Mouse (Mus musculus): ENCODE measurements around the gene Eppin. TPM values are rescaled to one million over a fixed set of nuclear protein-coding genes. Genes with fewer than 3 reads are reported as not detected.
A peak's percentile ranks its signal among the peaks of the same experiment; 100 is the strongest.
"Not testable (repeated sequence)": the region's sequence is repeated elsewhere in the genome, so short reads cannot be mapped to it uniquely, and the experiment has no call there.

The Eppin gene
- polyA plus RNA-seq, 1 experiment from 2014 or later, result not detected

DNA sequence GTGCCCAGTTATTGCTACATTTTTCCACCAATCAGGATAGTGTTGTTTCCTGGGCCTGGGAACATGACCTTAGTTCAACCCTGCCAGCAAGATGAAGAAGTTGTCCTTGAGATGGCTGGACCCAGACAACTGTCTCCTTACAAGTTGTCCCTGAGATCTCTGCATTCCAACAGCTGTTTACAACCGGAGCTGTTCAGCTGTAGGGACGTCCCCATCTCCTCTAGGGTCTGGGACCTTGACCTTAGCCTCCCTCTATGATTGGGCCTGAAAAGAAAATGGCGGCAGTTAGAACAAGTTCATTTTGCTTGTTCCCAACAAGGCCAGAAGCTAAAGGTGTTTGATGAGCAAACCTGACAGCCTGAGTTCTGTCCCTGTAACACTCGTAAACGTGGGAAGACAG lies 25.7 kb upstream of the Eppin start:
- H3K9me3 ChIP-seq (ENCODE audit: control insufficient read depth), result no peaks in the 10 kb centered on the region
- H3K27ac ChIP-seq (ENCODE audit: low read depth, low read length), result no peak overlapping the region
- no peak for ATAC-seq
- H3K27me3 ChIP-seq (replicated peaks; ENCODE audit: control insufficient read depth, insufficient read depth, low read length), result no peaks in the 10 kb centered on the region
- no peaks in the 10 kb centered on the region for H3K36me3 ChIP-seq (ENCODE audit: control insufficient read depth, insufficient read depth)
- no peaks in the 10 kb centered on the region for H3K4me1 ChIP-seq (replicated peaks; ENCODE audit: control insufficient read depth, insufficient read depth, low read length)
- no peak overlapping the region for H3K4me2 ChIP-seq (replicated peaks; ENCODE audit: low read depth)
- H3K9ac ChIP-seq (ENCODE audit: low read depth, low read length), result no peak overlapping the region
- 69% methylated on average over 5 of the region's 5 CpGs for WGBS
- TF ChIP-seq CTCF (IDR thresholded peaks at IDR 0.05; ENCODE audit: low read depth), result no peak
- no peak overlapping the region for H3K4me3 ChIP-seq (ENCODE audit: low read depth, low read length)

GRCm38 (mm10) chr2:164615386-164615785 lies 22.0 kb upstream of the Eppin start:
- Histone ChIP-seq H3K4me1 (replicated peaks; ENCODE audit: control insufficient read depth, insufficient read depth, low read length) (no peaks in the 10 kb centered on the region), H3K27me3 (replicated peaks; ENCODE audit: control insufficient read depth, insufficient read depth, low read length) (no peaks in the 10 kb centered on the region), H3K9me3 (ENCODE audit: control insufficient read depth) (no peaks in the 10 kb centered on the region), H3K27ac (ENCODE audit: low read depth, low read length) (no peak overlapping the region), H3K36me3 (ENCODE audit: control insufficient read depth, insufficient read depth) (no peaks in the 10 kb centered on the region), H3K4me3 (ENCODE audit: low read depth, low read length) (no peak overlapping the region), H3K4me2 (replicated peaks; ENCODE audit: low read depth) (no peak overlapping the region), H3K9ac (ENCODE audit: low read depth, low read length) (no peak overlapping the region)
- WGBS, result 88% methylated on average over 3 of the region's 3 CpGs
- TF ChIP-seq CTCF (IDR thresholded peaks at IDR 0.05; ENCODE audit: low read depth), result no peak
- no peak for ATAC-seq

GRCm38 (mm10) chr2:164613471-164613870 lies 20.1 kb upstream of the Eppin start, which contains the start of the genes Wfdc6b and Wfdc8:
Gene Wfdc6b (plus strand): TSS chr2:164613522.
Gene Wfdc8 (minus strand): TSS chr2:164613626.
- 50% methylated on average over 8 of the region's 8 CpGs for WGBS
- ATAC-seq; H3K27me3 ChIP-seq (replicated peaks; ENCODE audit: control insufficient read depth, insufficient read depth, low read length); H3K4me1 ChIP-seq (replicated peaks; ENCODE audit: control insufficient read depth, insufficient read depth, low read length); H3K9ac ChIP-seq (ENCODE audit: low read depth, low read length); H3K36me3 ChIP-seq (ENCODE audit: control insufficient read depth, insufficient read depth); H3K27ac ChIP-seq (ENCODE audit: low read depth, low read length); H3K9me3 ChIP-seq (ENCODE audit: control insufficient read depth); H3K4me2 ChIP-seq (replicated peaks; ENCODE audit: low read depth); H3K4me3 ChIP-seq (ENCODE audit: low read depth, low read length): not testable (repeated sequence)

DNA sequence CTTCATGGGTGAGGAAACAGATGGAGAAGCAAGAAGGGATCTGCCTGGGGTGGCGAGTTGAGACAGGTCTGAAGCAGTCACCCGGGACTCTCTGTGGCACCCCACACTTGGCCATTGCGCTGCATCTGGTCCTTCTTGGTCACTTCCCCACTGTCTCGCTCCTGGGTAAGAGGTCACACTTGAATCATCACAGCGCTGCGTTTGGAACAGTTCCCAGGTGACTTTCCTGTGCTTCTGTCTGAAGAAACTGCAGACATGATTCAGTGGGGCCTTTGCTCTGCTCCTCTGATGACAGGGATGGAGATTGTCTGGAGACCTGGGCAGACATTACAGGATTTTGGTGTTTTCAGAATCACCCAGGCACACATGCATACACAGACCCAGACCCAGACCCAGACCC lies 15.4 kb upstream of the Eppin start:
- no peak overlapping the region for H3K27ac ChIP-seq (ENCODE audit: low read depth, low read length)
- no peak for TF ChIP-seq CTCF (IDR thresholded peaks at IDR 0.05; ENCODE audit: low read depth)
- H3K4me2 ChIP-seq (replicated peaks; ENCODE audit: low read depth), result no peak overlapping the region
- H3K4me3 ChIP-seq (ENCODE audit: low read depth, low read length), result no peak overlapping the region
- H3K27me3 ChIP-seq (replicated peaks; ENCODE audit: control insufficient read depth, insufficient read depth, low read length), result no peaks in the 10 kb centered on the region
- ATAC-seq, result no peak
- no peaks in the 10 kb centered on the region for H3K36me3 ChIP-seq (ENCODE audit: control insufficient read depth, insufficient read depth)
- no peaks in the 10 kb centered on the region for H3K4me1 ChIP-seq (replicated peaks; ENCODE audit: control insufficient read depth, insufficient read depth, low read length)
- H3K9ac ChIP-seq (ENCODE audit: low read depth, low read length), result no peak overlapping the region
- 82% methylated on average over 6 of the region's 6 CpGs for WGBS
- H3K9me3 ChIP-seq (ENCODE audit: control insufficient read depth), result no peaks in the 10 kb centered on the region

DNA sequence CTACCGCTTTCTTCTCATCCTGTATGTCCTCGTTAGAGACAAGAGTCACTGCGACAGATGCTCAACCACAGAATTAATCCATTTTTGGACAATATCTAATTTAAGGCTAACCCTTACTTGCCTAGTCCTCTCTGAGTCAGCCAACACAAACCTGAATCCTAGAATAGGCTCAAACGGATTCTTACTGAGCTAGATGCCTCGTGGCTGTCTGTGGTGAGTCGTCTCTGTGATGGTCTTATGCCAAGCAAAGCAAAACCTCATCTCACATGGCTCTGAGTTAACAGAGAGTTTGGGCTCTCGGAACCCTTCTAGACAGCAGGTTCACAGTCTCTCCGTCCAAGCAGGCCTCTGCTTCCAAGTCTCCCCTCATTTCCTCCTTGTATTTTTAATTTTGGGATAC lies 11.0 kb upstream of the Eppin start:
- no peaks in the 10 kb centered on the region for H3K27me3 ChIP-seq (replicated peaks; ENCODE audit: control insufficient read depth, insufficient read depth, low read length)
- no peak for TF ChIP-seq CTCF (IDR thresholded peaks at IDR 0.05; ENCODE audit: low read depth)
- no peaks in the 10 kb centered on the region for H3K9me3 ChIP-seq (ENCODE audit: control insufficient read depth)
- WGBS, result 95% methylated on average over 8 of the region's 8 CpGs
- H3K36me3 ChIP-seq (ENCODE audit: control insufficient read depth, insufficient read depth), result no peaks in the 10 kb centered on the region
- H3K4me3 ChIP-seq (ENCODE audit: low read depth, low read length), result no peak overlapping the region
- H3K27ac ChIP-seq (ENCODE audit: low read depth, low read length), result no peak overlapping the region
- no peak overlapping the region for H3K9ac ChIP-seq (ENCODE audit: low read depth, low read length)
- H3K4me2 ChIP-seq (replicated peaks; ENCODE audit: low read depth), result no peak overlapping the region
- ATAC-seq, result no peak
- H3K4me1 ChIP-seq (replicated peaks; ENCODE audit: control insufficient read depth, insufficient read depth, low read length), result no peaks in the 10 kb centered on the region

- Histone ChIP-seq H3K27me3 (replicated peaks; ENCODE audit: control insufficient read depth, insufficient read depth, low read length) (no peaks in the 10 kb centered on the region), H3K4me1 (replicated peaks; ENCODE audit: control insufficient read depth, insufficient read depth, low read length) (no peaks in the 10 kb centered on the region), H3K4me2 (replicated peaks; ENCODE audit: low read depth) (no peak overlapping the region), H3K4me3 (ENCODE audit: low read depth, low read length) (no peak overlapping the region), H3K36me3 (ENCODE audit: control insufficient read depth, insufficient read depth) (no peaks in the 10 kb centered on the region), H3K9me3 (ENCODE audit: control insufficient read depth) (no peaks in the 10 kb centered on the region), H3K9ac (ENCODE audit: low read depth, low read length) (no peak overlapping the region), H3K27ac (ENCODE audit: low read depth, low read length) (no peak overlapping the region)
- ATAC-seq, result no peak
- 89% methylated on average over 3 of the region's 3 CpGs for WGBS
- no peak; the same call in 1 of the 2 replicates for TF ChIP-seq CTCF (IDR thresholded peaks at IDR 0.05; ENCODE audit: low read depth)
Measured at GRCm38 (mm10) chr2:164603482-164603881, 10.1 kb upstream of the Eppin start.

- Histone ChIP-seq H3K27ac (ENCODE audit: low read depth, low read length) (no peak overlapping the region), H3K27me3 (replicated peaks; ENCODE audit: control insufficient read depth, insufficient read depth, low read length) (no peaks in the 10 kb centered on the region), H3K4me3 (ENCODE audit: low read depth, low read length) (no peak overlapping the region), H3K9ac (ENCODE audit: low read depth, low read length) (no peak overlapping the region), H3K9me3 (ENCODE audit: control insufficient read depth) (no peaks in the 10 kb centered on the region), H3K4me1 (replicated peaks; ENCODE audit: control insufficient read depth, insufficient read depth, low read length) (no peaks in the 10 kb centered on the region), H3K36me3 (ENCODE audit: control insufficient read depth, insufficient read depth) (no peaks in the 10 kb centered on the region), H3K4me2 (replicated peaks; ENCODE audit: low read depth) (no peak overlapping the region)
- TF ChIP-seq CTCF (IDR thresholded peaks at IDR 0.05; ENCODE audit: low read depth), result peak; percentile 34; the same call in 1 of the 2 replicates
- WGBS, result 65% methylated on average over 3 of the region's 3 CpGs
- no peak for ATAC-seq
Measured at GRCm38 (mm10) chr2:164600179-164600578, 6.8 kb upstream of the Eppin start.
